Mouse (Mus musculus): ENCODE results near the gene Rhag. TPM values are rescaled to one million over a fixed set of nuclear protein-coding genes. Genes with fewer than 3 reads are reported as not detected.

The Rhag gene
- total RNA-seq (2021), result not detected
- long read RNA-seq, experiment 1, result 0 reads
- long read RNA-seq, experiment 2, result 0 reads

DNA sequence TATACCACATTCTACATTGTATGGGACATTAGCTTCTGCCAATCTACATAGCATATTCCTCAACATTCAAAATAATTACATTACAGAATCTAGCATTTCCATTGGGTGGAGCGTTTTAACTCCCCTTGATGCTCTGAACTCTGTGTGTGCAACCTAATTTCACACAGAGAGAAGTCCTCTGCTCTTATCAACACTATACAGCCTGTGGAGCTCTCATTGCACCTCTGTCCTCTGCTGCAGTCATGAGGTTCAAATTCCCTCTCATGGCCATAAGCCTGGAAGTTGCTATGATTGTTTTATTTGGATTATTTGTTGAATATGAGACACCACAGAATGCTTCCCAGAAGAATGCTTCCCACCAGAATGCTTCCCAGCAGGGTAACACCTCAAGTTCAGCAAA, at the start of gene Rhag:
Gene Rhag (plus strand): TSS at position 193 of the 400 bp plus-strand sequence.
- no peak within 1 kb of the TSS for H3K27ac ChIP-seq
- no peak for DNase-seq (ENCODE audit: extremely low spot score in 1 of 2, low spot score in 2 of 2)
- intact Hi-C loops (cut with DNase I), result no loop called here
- H3K4me3 ChIP-seq, result no peak within 1 kb of the TSS
- TF ChIP-seq CTCF (IDR thresholded peaks at IDR 0.05), result no peak

DNA sequence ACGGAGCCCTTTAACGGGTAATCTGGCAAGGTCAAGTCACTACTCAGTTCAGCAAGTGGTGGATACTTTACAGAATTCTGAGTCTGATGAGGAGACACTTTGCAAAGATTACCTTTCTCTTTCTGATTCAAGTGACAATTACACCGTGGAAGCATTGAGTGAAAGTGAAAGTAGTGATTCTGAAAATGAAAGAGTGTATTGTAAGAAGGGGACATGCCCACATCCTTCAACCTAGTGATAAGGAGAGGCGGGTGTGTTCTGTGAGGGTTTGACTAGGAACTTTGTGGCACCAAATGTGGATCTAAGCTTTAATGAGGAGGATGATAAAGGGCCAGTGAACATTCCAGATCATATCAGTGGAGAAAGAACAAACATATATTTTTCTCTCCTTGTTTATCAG, 47.3 kb upstream of the Rhag start:
- intact Hi-C loops (cut with DNase I), result no loop called here
- H3K27ac ChIP-seq, result no peak overlapping the region
- DNase-seq (ENCODE audit: extremely low spot score in 1 of 2, low spot score in 2 of 2), result no peak
- no peak overlapping the region for H3K4me3 ChIP-seq
- TF ChIP-seq CTCF (IDR thresholded peaks at IDR 0.05), result no peak

DNA sequence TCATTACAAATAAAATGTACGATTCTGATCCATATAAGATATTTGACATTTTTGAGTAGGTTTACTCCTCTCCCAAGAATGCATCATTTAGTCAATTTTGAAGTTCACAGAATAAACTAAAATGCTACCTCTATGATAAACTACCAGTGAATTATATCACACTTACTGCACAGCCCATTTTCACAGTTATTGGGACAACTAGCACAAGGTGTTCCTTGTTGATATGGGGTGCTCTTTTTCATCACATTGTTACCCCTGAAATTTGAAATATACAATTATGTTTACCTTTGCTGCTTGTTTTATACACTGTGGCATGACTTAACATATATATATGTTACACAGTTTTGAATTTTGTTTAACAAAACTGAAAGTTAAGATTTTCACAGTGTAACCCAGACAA, 43.8 kb upstream of the Rhag start:
- DNase-seq (ENCODE audit: extremely low spot score in 1 of 2, low spot score in 2 of 2), result no peak
- H3K4me3 ChIP-seq, result no peak overlapping the region
- H3K27ac ChIP-seq, result no peak overlapping the region
- no peak for TF ChIP-seq CTCF (IDR thresholded peaks at IDR 0.05)
- intact Hi-C loops (cut with DNase I), result no loop called here

DNA sequence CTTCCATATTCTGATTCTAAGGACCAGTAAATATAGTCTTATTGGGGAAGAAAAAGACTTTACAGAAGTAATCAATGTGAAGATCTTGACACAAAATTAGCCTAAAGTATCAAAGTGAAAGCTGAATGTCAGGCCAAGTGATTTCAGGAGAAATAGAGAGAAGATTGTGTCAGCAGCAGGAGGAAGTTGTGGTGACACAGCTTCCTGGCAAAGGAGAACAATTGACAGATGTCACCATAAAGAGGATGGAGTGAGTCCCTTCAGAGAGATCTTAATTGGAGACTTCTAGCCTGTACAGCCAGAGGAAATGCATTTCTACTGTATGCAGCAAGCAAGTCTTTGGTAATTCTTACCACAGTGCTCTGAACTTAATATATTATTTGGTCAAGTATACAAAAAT, 21.0 kb upstream of the Rhag start:
- no peak overlapping the region for H3K4me3 ChIP-seq
- no peak for TF ChIP-seq CTCF (IDR thresholded peaks at IDR 0.05)
- H3K27ac ChIP-seq, result no peak overlapping the region
- intact Hi-C loops (cut with DNase I), result no loop called here
- no peak for DNase-seq (ENCODE audit: extremely low spot score in 1 of 2, low spot score in 2 of 2)

DNA sequence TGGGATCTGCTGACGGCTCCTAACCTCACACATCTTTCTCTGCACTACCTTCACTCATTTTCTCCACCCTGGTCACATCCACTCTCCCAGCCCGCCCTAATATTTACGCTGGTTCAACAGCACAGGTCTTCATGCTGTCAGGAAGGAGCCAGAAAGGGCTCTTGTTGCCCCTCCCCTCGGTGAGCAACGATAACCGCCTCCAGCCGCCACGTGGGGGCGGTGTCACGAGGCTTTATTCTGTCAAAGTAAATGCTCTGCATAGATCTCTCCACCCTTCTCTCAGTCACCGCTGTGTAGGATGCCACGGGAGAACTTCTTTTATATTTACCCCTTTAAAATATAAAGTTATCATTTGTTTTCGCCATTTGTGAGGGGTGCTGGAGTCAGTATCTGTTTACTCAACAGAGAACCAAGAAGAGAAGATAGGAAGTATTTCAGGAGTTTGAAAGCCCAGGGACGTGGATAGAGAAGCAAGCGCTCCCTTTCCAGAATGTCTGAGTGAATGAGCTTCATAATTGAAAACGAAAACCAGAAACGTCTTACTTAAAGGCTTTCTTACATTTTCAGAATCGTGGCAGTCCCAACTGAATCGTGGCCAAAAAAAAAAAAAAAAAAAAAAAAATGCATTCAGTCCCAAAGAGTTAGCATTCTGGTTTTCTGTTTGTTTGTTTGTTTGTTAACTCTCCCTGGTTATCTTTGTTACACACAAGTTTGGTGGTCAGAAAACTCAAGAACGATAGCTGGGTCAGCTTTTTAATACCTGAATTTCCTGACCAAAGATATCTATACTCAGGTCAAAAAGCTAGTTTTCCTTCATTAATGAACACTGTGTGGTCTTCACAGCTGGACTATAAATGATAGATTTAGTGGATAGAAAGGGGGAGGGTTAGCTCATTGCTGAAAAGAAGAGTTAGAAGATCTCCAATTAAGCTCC, 16.7 kb upstream of the Rhag start:
- peak in 1 of 2 experiments; percentile 9 for DNase-seq (ENCODE audit: extremely low spot score in 1 of 2, low spot score in 2 of 2)
- H3K27ac ChIP-seq, result no peak overlapping the region
- no peak overlapping the region for H3K4me3 ChIP-seq
- no peak for TF ChIP-seq CTCF (IDR thresholded peaks at IDR 0.05)
- intact Hi-C loops (cut with DNase I), result no loop called here

DNA sequence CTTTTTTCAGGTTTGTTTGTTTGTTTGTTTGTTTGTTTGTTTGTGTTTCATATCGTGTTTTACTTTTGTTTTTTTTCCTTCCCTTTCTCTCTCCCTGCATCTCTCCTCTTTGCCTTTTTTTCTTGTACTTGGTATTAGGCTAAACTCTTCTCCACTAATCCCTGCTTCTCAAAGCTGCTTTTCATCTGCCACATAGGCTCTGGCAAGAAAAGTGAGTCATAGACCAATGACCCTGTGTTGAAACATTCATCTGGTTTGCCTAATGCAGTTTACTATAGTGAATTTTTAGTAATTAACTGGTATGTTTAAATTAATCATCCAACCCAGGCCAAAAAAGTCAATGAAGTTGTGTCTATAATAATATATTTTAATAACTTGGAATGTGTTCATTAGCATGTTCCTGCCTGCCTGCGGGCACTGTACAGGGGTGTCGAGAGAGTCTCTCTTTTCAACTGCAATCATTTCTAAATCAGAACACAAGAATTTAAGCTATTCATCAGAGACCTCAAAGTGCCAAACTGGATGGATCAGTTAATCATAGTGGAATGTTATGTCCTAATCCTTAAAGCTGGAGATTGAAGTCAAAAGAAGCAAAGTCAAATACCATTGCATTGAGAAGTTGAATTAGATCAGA, 8.1 kb upstream of the Rhag start:
- Histone ChIP-seq H3K4me3 (no peak overlapping the region), H3K27ac (no peak overlapping the region)
- intact Hi-C loops (cut with DNase I), result no loop called here
- DNase-seq (ENCODE audit: extremely low spot score in 1 of 2, low spot score in 2 of 2), result no peak
- no peak for TF ChIP-seq CTCF (IDR thresholded peaks at IDR 0.05)

DNA sequence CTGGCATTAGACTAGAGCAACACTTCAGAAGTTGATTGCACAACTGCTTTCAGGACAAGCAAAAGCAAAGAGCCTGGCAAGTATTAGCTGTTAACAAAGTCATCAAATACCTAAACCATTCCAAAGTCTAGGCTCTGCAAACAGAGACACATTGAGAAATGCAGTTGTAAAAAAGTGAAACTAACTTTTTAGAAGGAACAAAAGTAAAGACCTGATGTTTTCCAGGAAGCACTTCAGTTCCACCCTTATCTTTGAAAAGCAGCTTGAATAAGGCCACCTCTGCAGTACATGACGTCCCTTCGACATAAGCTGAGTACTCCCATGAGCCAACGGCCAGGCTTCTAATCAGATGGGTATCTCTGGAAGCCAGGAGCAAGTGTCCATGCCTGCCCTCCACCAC, 4.4 kb upstream of the Rhag start:
- Histone ChIP-seq H3K27ac (no peak overlapping the region), H3K4me3 (no peak overlapping the region)
- intact Hi-C loops (cut with DNase I), result no loop called here
- DNase-seq (ENCODE audit: extremely low spot score in 1 of 2, low spot score in 2 of 2), result no peak
- TF ChIP-seq CTCF (IDR thresholded peaks at IDR 0.05), result no peak

DNA sequence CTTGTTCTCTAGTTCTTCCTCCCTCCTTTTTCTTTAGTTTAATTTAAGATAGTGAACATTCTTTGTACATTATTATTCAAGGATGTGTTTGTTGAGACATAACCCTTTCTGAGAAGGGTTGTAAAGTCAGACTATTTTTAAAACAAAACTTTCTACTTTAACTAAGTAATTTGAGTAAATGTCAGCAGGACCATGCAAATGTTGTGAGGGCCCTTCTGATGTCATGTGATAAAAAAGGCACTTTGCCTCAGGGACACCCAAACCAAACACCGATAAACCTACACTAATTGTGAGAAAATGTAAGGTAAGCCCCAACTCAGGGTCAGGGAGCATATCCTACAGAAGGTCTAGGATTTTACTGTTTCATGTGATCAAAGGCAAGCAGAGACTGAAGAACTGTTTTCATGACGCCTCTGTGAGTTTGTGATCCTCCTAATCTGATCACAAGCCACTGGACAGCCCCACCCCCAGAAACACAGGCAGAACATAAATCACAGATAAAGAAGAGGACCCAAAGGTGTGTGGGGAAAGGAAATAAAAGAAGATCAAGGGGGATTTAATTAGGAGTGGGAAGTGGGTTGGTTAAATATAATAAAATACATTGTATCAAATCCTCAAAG, 3.9 kb upstream of the Rhag start, which contains the start of gene Crisp2:
Gene Crisp2 (minus strand): TSS at position 51 of the 620 bp plus-strand sequence.
- DNase-seq (ENCODE audit: extremely low spot score in 1 of 2, low spot score in 2 of 2), result no peak
- Histone ChIP-seq H3K4me3 (no peak within 1 kb of the TSS), H3K27ac (no peak within 1 kb of the TSS)
- no peak for TF ChIP-seq CTCF (IDR thresholded peaks at IDR 0.05)
- intact Hi-C loops (cut with DNase I), result no loop called here

DNA sequence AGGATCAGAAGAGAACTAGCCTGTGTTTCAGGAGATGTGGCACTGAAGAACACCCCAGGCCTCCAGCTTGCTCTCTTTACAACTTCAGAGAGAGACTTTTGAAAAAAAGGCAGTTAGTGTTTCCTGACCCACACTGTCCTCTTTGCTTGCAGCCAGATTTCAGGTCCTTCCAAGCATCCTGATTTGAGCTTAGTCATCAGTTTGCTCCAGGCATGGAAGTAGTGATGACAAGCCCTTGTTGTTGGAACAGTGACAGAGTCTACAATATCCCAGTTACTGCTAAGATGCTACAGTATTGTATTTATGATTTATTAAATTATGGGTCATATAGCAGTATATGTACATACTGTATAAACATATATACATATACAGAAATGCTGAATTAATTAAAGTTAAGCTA, 2.9 kb upstream of the Rhag start:
- no peak for TF ChIP-seq CTCF (IDR thresholded peaks at IDR 0.05)
- intact Hi-C loops (cut with DNase I), result no loop called here
- DNase-seq (ENCODE audit: extremely low spot score in 1 of 2, low spot score in 2 of 2), result no peak
- Histone ChIP-seq H3K27ac (no peak overlapping the region), H3K4me3 (no peak overlapping the region)

DNA sequence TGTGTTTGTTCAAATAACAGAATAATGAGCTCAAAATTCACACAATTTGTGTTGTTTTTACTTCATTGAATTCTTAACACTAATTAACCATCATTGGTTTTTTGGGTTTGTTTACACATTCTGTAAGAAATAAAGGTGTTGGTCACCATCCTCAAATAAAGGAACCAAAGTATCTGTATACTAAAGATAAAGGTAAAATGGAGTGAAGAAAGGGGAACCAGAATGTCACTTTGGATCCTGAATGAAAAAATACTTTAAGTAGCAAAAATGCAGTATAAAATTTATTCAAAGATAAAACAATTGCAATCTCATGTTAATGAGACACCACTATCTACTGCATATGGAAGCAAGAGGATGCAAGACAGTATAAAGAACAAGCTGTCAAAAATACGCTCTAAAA, 634 bp downstream of the Rhag start:
- Histone ChIP-seq H3K4me3 (no peak overlapping the region), H3K27ac (no peak overlapping the region)
- intact Hi-C loops (cut with DNase I), result no loop called here
- no peak for DNase-seq (ENCODE audit: extremely low spot score in 1 of 2, low spot score in 2 of 2)
- no peak for TF ChIP-seq CTCF (IDR thresholded peaks at IDR 0.05)

DNA sequence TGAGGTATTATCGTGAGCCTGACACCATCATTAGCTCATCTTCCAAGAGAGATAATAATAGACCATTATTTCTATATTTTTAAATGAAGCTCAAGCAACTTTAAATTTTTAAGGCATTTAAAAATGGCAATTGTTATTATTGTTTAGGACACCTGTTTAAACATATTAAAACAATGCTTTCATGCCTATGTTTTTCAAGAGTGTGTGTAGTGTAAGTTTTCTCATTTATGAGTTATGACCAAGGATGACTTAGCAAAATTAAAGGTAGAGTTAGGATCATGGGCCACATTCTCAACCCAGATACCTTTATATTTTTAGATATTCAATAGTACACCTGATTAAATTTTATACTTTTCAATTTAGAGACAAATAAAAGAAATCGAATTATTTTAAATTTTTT, 1.3 kb downstream of the Rhag start:
- no peak for TF ChIP-seq CTCF (IDR thresholded peaks at IDR 0.05)
- no peak for DNase-seq (ENCODE audit: extremely low spot score in 1 of 2, low spot score in 2 of 2)
- H3K27ac ChIP-seq, result no peak overlapping the region
- no peak overlapping the region for H3K4me3 ChIP-seq
- intact Hi-C loops (cut with DNase I), result no loop called here

DNA sequence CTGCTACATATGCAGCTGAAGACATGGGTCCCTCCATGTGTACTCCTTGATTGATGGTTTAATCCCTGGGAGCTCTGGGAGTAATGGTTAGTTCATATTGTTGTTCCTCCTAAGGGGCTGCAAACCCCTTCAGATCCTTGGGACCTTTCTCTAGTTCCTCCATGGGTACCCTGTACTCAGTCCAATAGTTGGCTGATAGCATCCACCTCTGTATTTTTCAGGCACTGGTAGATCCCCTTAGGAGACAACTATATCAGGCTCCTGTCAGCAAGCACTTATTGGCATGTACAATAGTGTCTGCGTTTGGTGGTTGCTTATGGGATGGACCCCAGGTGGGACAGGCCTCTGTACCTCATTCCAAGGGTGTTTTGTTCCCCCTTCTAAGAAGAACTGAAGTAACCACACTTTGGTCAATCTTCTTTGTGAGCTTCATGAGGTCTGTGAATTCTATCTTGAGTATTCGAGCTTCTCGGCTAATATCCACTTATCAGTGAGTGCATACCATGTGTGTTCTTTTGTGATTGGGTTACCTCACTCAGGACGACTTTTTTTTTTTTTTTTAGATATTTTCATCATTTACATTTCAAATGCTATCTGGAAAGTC, 6.5 kb downstream of the Rhag start:
- no peak for TF ChIP-seq CTCF (IDR thresholded peaks at IDR 0.05)
- intact Hi-C loops (cut with DNase I), result no loop called here
- no peak for DNase-seq (ENCODE audit: extremely low spot score in 1 of 2, low spot score in 2 of 2)

More for the DNA sequence above, 6.5 kb downstream of the Rhag start:
- no peak overlapping the region for H3K27ac ChIP-seq
- H3K4me3 ChIP-seq, result no peak overlapping the region
